ENCODE assay signal across 29 mouse cellular contexts in the genomic region with DNA sequence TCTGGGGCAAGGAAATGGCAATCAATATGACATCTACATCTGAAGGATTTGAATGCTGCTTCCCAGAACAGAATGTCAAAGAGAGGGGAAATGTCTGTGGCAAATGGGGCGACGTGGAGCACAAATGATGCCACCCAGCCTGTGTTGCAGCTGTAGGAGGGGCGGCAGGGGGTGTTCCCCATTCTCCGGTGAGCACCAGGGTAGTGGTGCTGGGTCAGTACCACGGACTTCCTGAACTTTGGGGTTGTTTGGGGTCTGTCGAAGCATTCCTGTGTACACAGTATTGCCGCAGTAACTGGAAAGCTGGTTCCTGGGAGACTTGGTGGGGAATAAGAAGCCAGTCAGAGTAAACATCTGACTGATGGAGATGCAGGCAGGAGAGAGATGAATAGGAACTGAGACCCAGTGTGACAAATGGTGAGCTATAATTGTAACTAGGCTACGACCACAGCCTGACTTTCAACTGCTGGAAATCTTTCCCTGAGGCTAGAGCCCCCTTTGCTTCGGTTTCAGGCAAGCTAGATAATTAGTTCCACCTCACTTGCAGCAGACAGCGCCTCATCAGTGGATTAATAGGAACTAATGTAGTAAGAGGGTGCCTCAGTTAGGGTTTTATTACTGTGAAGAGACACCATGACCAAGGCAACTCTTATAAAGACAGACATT. TPM values are rescaled to one million over a fixed set of nuclear protein-coding genes. Genes with fewer than 3 reads are reported as not detected.
DNase-seq lines count a peak whose midpoint lies in the region; ATAC-seq lines count a peak whose summit lies in the region.
"Had no signal": no experiment of that assay in that cellular context is flagged by ENCODE, and none has a peak within 500 bp of the region (broad histone marks: within the 10 kb centered on the region; RNA-seq: fewer than 3 reads in every experiment).

No protein-coding gene starts in this region.

- no peaks in the 10 kb centered on the region for H3K27me3 ChIP-seq in hindbrain, embryonic 12.5 days
- H3K27me3 ChIP-seq: intestine, embryonic 15.5 days; limb, embryonic 12.5 days had no signal

- H3K9ac ChIP-seq in hindbrain, embryonic 12.5 days: no peak overlapping the region
- H3K9ac ChIP-seq: intestine, embryonic 15.5 days; limb, embryonic 12.5 days; liver, postnatal 0 days had no signal

- peak overlapping the region; percentile 13; the same call in 1 of the 2 replicates for H3K27ac ChIP-seq in hindbrain, embryonic 12.5 days
- H3K27ac ChIP-seq: heart, embryonic 10.5 days; intestine, embryonic 15.5 days; limb, embryonic 12.5 days; macrophage; midbrain, embryonic 10.5 days; stomach, postnatal 0 days had no signal

- peaks cover 4% of the 10 kb centered on the region; the same call in 1 of the 2 replicates for H3K4me1 ChIP-seq in hindbrain, embryonic 12.5 days
- H3K4me1 ChIP-seq: heart, embryonic 10.5 days; intestine, embryonic 15.5 days; limb, embryonic 12.5 days; midbrain, embryonic 10.5 days had no signal

- intact Hi-C loops in left cerebral cortex, postnatal 4 days (cut with DNase I): no loop called here
- intact Hi-C loops in left cerebral cortex, postnatal 25 days (cut with DNase I): no loop called here
- intact Hi-C loops in gastrocnemius, postnatal 36 days (cut with DNase I): no loop called here

- DNase-seq in left cerebral cortex, postnatal 4 days: peak; percentile 2
- no peak for DNase-seq in left cerebral cortex, postnatal 25 days (ENCODE audit: low spot score in 2 of 2)
- DNase-seq in Muller cell, postnatal 12 days (ENCODE audit: inconsistent ontology term): peak; percentile 9
- DNase-seq in mesoderm, embryonic 11.5 days (ENCODE audit: low read depth, low spot score): peak; percentile 8
- no peak for DNase-seq in gastrocnemius, postnatal 36 days
- DNase-seq in gastrocnemius, postnatal 4 days (ENCODE audit: low spot score in 2 of 2): no peak
- DNase-seq: adrenal gland, adult 2 months; B cell, adult 2 months; cerebellum, adult 2 months; cerebellum, postnatal 25 days; heart, postnatal 4 days; kidney, adult 8-10 months; kidney, postnatal 10 days; liver, postnatal 0 days; right cerebral cortex, adult 18-20 months; right cerebral cortex, postnatal 4 days; thymus, adult 2 months; thymus, postnatal 4 days had no signal

- 60% methylated on average over 10 of the region's 10 CpGs for WGBS in hindbrain, embryonic 12.5 days

- H3K36me3 ChIP-seq in hindbrain, embryonic 12.5 days: no peaks in the 10 kb centered on the region
- H3K36me3 ChIP-seq: G1E; heart, embryonic 10.5 days; intestine, embryonic 15.5 days; limb, embryonic 12.5 days; midbrain, embryonic 10.5 days had no signal

- no peak overlapping the region for H3K4me3 ChIP-seq in hindbrain, embryonic 12.5 days
- H3K4me3 ChIP-seq: heart, embryonic 10.5 days; intestine, embryonic 15.5 days; limb, embryonic 12.5 days; midbrain, embryonic 10.5 days; myocyte had no signal

- no peaks in the 10 kb centered on the region for H3K9me3 ChIP-seq in hindbrain, embryonic 12.5 days (replicated peaks)
- H3K9me3 ChIP-seq: G1E; heart, embryonic 10.5 days; intestine, embryonic 15.5 days; limb, embryonic 12.5 days; midbrain, embryonic 10.5 days had no signal

- ATAC-seq in hindbrain, embryonic 12.5 days (ENCODE audit: low FRiP score): peak; percentile 81
- ATAC-seq: intestine, embryonic 15.5 days; liver, postnatal 0 days; lung, postnatal 0 days had no signal

- H3K4me2 ChIP-seq in hindbrain, embryonic 12.5 days (replicated peaks): no peak overlapping the region
- H3K4me2 ChIP-seq: intestine, embryonic 15.5 days; limb, embryonic 12.5 days; liver, embryonic 11.5 days had no signal

RNA-seq across cellular contexts. Expression of a gene that starts 53.9 kb away (rescaled TPM):
- 10 to 100 TPM; 15.1 to 15.8 TPM for total RNA-seq in left cerebral cortex, postnatal 4 days (2021)
- 10 to 100 TPM; 24.9 to 30.6 TPM for total RNA-seq in left cerebral cortex, postnatal 25 days (2021)
- polyA plus RNA-seq in hindbrain, embryonic 12.5 days (2016; fragmentation: Nextera tagmentation; extraction: Ambion mirVana): 15.5 and 17.0 TPM in 2 replicates
- 10 to 100 TPM; 11.7 to 13.9 TPM for total RNA-seq in gastrocnemius, postnatal 36 days (2021)
- total RNA-seq in gastrocnemius, postnatal 4 days (2021): 10 to 100 TPM; 13.9 to 14.8 TPM

Comparison
In these comparisons a context has a peak if more than half of its experiments do, and no peak if none do; other contexts are left out.
1. DNase-seq: peak in left cerebral cortex, postnatal 4 days (single experiment), Muller cell, postnatal 12 days (single experiment) and mesoderm, embryonic 11.5 days (single experiment); none in left cerebral cortex, postnatal 25 days (0 of 2), gastrocnemius, postnatal 36 days (0 of 2) and gastrocnemius, postnatal 4 days (0 of 2).